Mouse (Mus musculus): ENCODE measurements around the gene Adcy2.

DNA sequence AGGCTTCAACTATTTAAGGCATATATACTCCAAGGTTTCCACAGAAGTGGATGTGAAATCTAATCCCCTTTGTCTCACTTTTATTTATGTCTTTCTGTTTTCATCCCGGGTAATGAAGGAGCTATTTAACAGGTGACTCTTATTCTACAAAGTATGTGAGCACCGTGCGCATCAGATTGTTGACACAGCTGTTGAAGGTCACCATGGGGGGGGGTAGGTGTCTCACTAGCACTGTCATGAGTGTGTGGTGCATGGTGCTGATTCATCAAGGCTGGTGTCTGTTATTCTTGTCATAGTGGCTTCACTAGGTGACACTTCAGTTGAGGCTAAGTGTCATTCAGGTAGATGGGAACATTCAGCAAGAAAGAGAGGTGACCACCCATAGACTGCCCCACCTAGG lies 234.7 kb downstream of the Adcy2 start:
- TF ChIP-seq CTCF (IDR thresholded peaks at IDR 0.05; ENCODE audit: control insufficient read depth, insufficient read depth, insufficient read length) (no peak), MYOD1 (IDR thresholded peaks at IDR 0.05; ENCODE audit: control insufficient read depth, insufficient read length, low read depth) (no peak), FOSL1 (IDR thresholded peaks at IDR 0.05; ENCODE audit: insufficient read depth, low read length, poor library complexity, severe bottlenecking) (no peak), MAX (IDR thresholded peaks at IDR 0.05) (no peak)
